Mouse (Mus musculus) spleen, adult 2 months (tissue): ENCODE measurements around the gene Gm28374.

ENCODE experiments used
- CTCF ChIP-seq: fragments of 200-500 bp; IDR thresholded peaks from 2 replicates; pipeline ENCODE4 v1.5.1; 2011; ENCODE audit warnings: mild to moderate bottlenecking, inconsistent platforms; ENCODE audit not compliant: insufficient read depth, insufficient read length, insufficient replicate concordance; ENCODE audit errors: extremely low read depth
- POLR2A ChIP-seq: fragments of 200-500 bp; IDR thresholded peaks from 2 replicates; pipeline ENCODE4 v1.6.1; 2011; ENCODE audit warnings: low read depth, low read length, inconsistent platforms

- TF ChIP-seq POLR2A (no peak), CTCF (no peak)
Measured at GRCm38 (mm10) chr19:6052516-6052915, 29.5 kb downstream of the Gm28374 start.
